ENCODE assay signal across 1 mouse cellular context in genomic region chr4:106581865-106582204, GRCm38 (mm10).
TF ChIP-seq lines count a peak whose summit lies in the region.

No protein-coding gene starts in this region.

TF ChIP-seq in MEL, 35 proteins besides CTCF, POLR2A, EP300 and RAD21:
- no peak for TF ChIP-seq USF2 (IDR thresholded peaks at IDR 0.05; ENCODE audit: borderline replicate concordance in 1 of 2, insufficient read depth in 1 of 2, low read depth in 1 of 2, low read length in 2 of 2)
- no peak for TF ChIP-seq TAL1 (IDR thresholded peaks at IDR 0.05; ENCODE audit: low read length)
- TF ChIP-seq ETS1 (IDR thresholded peaks at IDR 0.05; ENCODE audit: low read depth, low read length): no peak
- no peak for TF ChIP-seq BHLHE40 (IDR thresholded peaks at IDR 0.05; ENCODE audit: borderline replicate concordance, low read depth, low read length)
- TF ChIP-seq UBTF (IDR thresholded peaks at IDR 0.05; ENCODE audit: borderline replicate concordance, insufficient read depth, low read depth, low read length): no peak
- no peak for TF ChIP-seq HCFC1 (IDR thresholded peaks at IDR 0.05; ENCODE audit: low read depth, low read length)
- no peak for TF ChIP-seq MYC (IDR thresholded peaks at IDR 0.05; ENCODE audit: low read depth, low read length)
- TF ChIP-seq MAZ (IDR thresholded peaks at IDR 0.05; ENCODE audit: low read depth, low read length): no peak
- no peak for TF ChIP-seq JUND (IDR thresholded peaks at IDR 0.05; ENCODE audit: low read depth, low read length)
- TF ChIP-seq ZMIZ1 (IDR thresholded peaks at IDR 0.05; ENCODE audit: low read depth, low read length): no peak
- no peak for TF ChIP-seq MYB (IDR thresholded peaks at IDR 0.05; ENCODE audit: low read depth, low read length)
- TF ChIP-seq USF1 (IDR thresholded peaks at IDR 0.05; ENCODE audit: low read depth, low read length): no peak
- TF ChIP-seq GABPA (IDR thresholded peaks at IDR 0.05; ENCODE audit: low read depth, low read length): no peak
- TF ChIP-seq ZC3H11A (IDR thresholded peaks at IDR 0.05; ENCODE audit: low read depth, low read length): no peak
- TF ChIP-seq GATA1 (IDR thresholded peaks at IDR 0.05; ENCODE audit: low read depth, low read length): no peak
- no peak for TF ChIP-seq SIN3A (IDR thresholded peaks at IDR 0.05; ENCODE audit: low read length)
- TF ChIP-seq NELFE (IDR thresholded peaks at IDR 0.05; ENCODE audit: low read depth, low read length): no peak
TF ChIP-seq in MEL: peak in this region for 0.
